Mouse (Mus musculus): Measurements from ENCODE around the gene Zfp106. TPM values are rescaled to one million over a fixed set of nuclear protein-coding genes. Genes with fewer than 3 reads are reported as not detected.

The Zfp106 gene
- polyA plus RNA-seq (2014; fragmentation: Illumina TruSeq; extraction: RNeasy Lipid Tissue Mini Kit (QIAGEN cat#74804); ENCODE audit: low replicate concordance) = 58.1 TPM

GRCm38 (mm10) chr2:120563235-120563990 lies at the start of gene Zfp106:
Gene Zfp106 (minus strand): TSS chr2:120563843.

GRCm38 (mm10) chr2:120608830-120609723 lies 45.4 kb upstream of the Zfp106 start, which contains the start of the genes Haus2 and Lrrc57:
Gene Haus2 (plus strand): TSS chr2:120609383.
Gene Lrrc57 (minus strand): TSS chr2:120609520.

GRCm38 (mm10) chr2:120566886-120567797 lies 3.5 kb upstream of the Zfp106 start, which contains the start of gene Snap23:
Gene Snap23 (plus strand): TSS chr2:120567671.

Other genes with a start within 250 kb of the Zfp106 start
- gene Pla2g4f, start 249.7 kb downstream of the Zfp106 start, polyA plus RNA-seq (2014; fragmentation: Illumina TruSeq; extraction: RNeasy Lipid Tissue Mini Kit (QIAGEN cat#74804); ENCODE audit: low replicate concordance) = not detected
- 18.8 TPM for gene Vps39, start 210.7 kb downstream of the Zfp106 start, polyA plus RNA-seq (2014; fragmentation: Illumina TruSeq; extraction: RNeasy Lipid Tissue Mini Kit (QIAGEN cat#74804); ENCODE audit: low replicate concordance)
- 55.0 TPM for gene Ganc, start 159.9 kb downstream of the Zfp106 start, polyA plus RNA-seq (2014; fragmentation: Illumina TruSeq; extraction: RNeasy Lipid Tissue Mini Kit (QIAGEN cat#74804); ENCODE audit: low replicate concordance)
- gene Tmem87a, start 159.7 kb downstream of the Zfp106 start, polyA plus RNA-seq (2014; fragmentation: Illumina TruSeq; extraction: RNeasy Lipid Tissue Mini Kit (QIAGEN cat#74804); ENCODE audit: low replicate concordance) = 65.8 TPM
- 2.0 TPM for gene Capn3, start 107.8 kb downstream of the Zfp106 start, polyA plus RNA-seq (2014; fragmentation: Illumina TruSeq; extraction: RNeasy Lipid Tissue Mini Kit (QIAGEN cat#74804); ENCODE audit: low replicate concordance)
- gene Snap23, start 3.8 kb upstream of the Zfp106 start, polyA plus RNA-seq (2014; fragmentation: Illumina TruSeq; extraction: RNeasy Lipid Tissue Mini Kit (QIAGEN cat#74804); ENCODE audit: low replicate concordance) = 132 TPM
- gene Haus2, start 45.5 kb upstream of the Zfp106 start, polyA plus RNA-seq (2014; fragmentation: Illumina TruSeq; extraction: RNeasy Lipid Tissue Mini Kit (QIAGEN cat#74804); ENCODE audit: low replicate concordance) = 48.3 TPM
- 69.6 TPM for gene Lrrc57, start 45.7 kb upstream of the Zfp106 start, polyA plus RNA-seq (2014; fragmentation: Illumina TruSeq; extraction: RNeasy Lipid Tissue Mini Kit (QIAGEN cat#74804); ENCODE audit: low replicate concordance)
- gene Stard9, start 65.3 kb upstream of the Zfp106 start, polyA plus RNA-seq (2014; fragmentation: Illumina TruSeq; extraction: RNeasy Lipid Tissue Mini Kit (QIAGEN cat#74804); ENCODE audit: low replicate concordance) = 3.5 TPM

All from small intestine, adult 10 weeks (tissue).